Mouse (Mus musculus) MEL (cell line): ENCODE measurements at regions not wholly inside any gene's neighbourhood (a gene's known extent, or its start where the extent isn't known, plus 50 kb on each side); places are given as distances from the start of the nearest gene placed in this dataset.

Source experiments
- CHD1 ChIP-seq: IDR thresholded peaks from 2 replicates; pipeline ENCODE4 v1.6.1; 2012; ENCODE audit warnings: low read depth, mild to moderate bottlenecking, inconsistent platforms, low read length, improper control_type of control experiment
- CTCF ChIP-seq, 3 experiments: IDR thresholded peaks in 2 of 3; conservative IDR thresholded peaks in 1 of 3; 2 replicates each; pipeline ENCODE4 v1.5.1; 2011 to 2012; ENCODE audit warnings: low read length in 3 of 3, low read depth in 2 of 3, mild to moderate bottlenecking in 2 of 3, improper control_type of control experiment in 1 of 3, inconsistent platforms in 1 of 3, mixed read lengths in 1 of 3, moderate library complexity in 1 of 3; ENCODE audit not compliant: control insufficient read depth in 1 of 3, insufficient read depth in 1 of 3, poor library complexity in 1 of 3, severe bottlenecking in 1 of 3
- EP300 ChIP-seq, 2 experiments: IDR thresholded peaks; 2 replicates each; pipeline ENCODE4 v1.6.1; 2011; ENCODE audit warnings: improper control_type of control experiment in 2 of 2, low read length in 2 of 2, low read depth in 1 of 2, mild to moderate bottlenecking in 1 of 2
- JUND ChIP-seq: IDR thresholded peaks from 2 replicates; pipeline ENCODE4 v1.6.1; 2011; ENCODE audit warnings: low read depth, mild to moderate bottlenecking, improper control_type of control experiment, low read length
- KAT2A ChIP-seq: conservative IDR thresholded peaks from 2 replicates; pipeline ENCODE4 v1.6.1; 2012; ENCODE audit warnings: low read depth, low read length, improper control_type of control experiment, inconsistent platforms
- NRF1 ChIP-seq: IDR thresholded peaks from 2 replicates; pipeline ENCODE4 v1.6.1; 2014; ENCODE audit warnings: low read depth, mild to moderate bottlenecking, inconsistent platforms, low read length, improper control_type of control experiment, moderate library complexity; ENCODE audit not compliant: poor library complexity, insufficient read depth, severe bottlenecking
- POLR2AphosphoS2 ChIP-seq: IDR thresholded peaks from 2 replicates; pipeline ENCODE4 v1.6.1; 2011; ENCODE audit warnings: low read length, improper control_type of control experiment
- RCOR1 ChIP-seq: IDR thresholded peaks from 2 replicates; pipeline ENCODE4 v1.6.1; 2012; ENCODE audit warnings: low read depth, mild to moderate bottlenecking, inconsistent platforms, low read length, improper control_type of control experiment
- SIN3A ChIP-seq: IDR thresholded peaks from 2 replicates; pipeline ENCODE4 v1.6.1; 2012; ENCODE audit warnings: low read length, improper control_type of control experiment, inconsistent platforms
- ZNF384 ChIP-seq: IDR thresholded peaks from 2 replicates; pipeline ENCODE4 v1.6.1; 2012; ENCODE audit warnings: low read depth, mild to moderate bottlenecking, inconsistent platforms, low read length, improper control_type of control experiment

GRCm38 (mm10) chr1:23170711-23171110, 68.7 kb upstream of the 4933415F23Rik start:
- TF ChIP-seq EP300 (IDR thresholded peaks at IDR 0.05; ENCODE audit: low read depth in 1 of 2, low read length in 2 of 2) (no peak), CTCF (IDR thresholded peaks at IDR 0.05 in 2 of 3, conservative IDR thresholded peaks at IDR 0.05 in 1 of 3; ENCODE audit: control insufficient read depth in 1 of 3, insufficient read depth in 1 of 3, low read depth in 2 of 3, low read length in 3 of 3, poor library complexity in 1 of 3, severe bottlenecking in 1 of 3) (no peak), JUND (no peak), POLR2AphosphoS2 (no peak), RCOR1 (no peak), NRF1 (no peak), SIN3A (no peak), ZNF384 (no peak), CHD1 (no peak), KAT2A (no peak)
